Mouse (Mus musculus) heart, embryonic 15.5 days (tissue): ENCODE data around the gene Meis2. TPM values are rescaled to one million over a fixed set of nuclear protein-coding genes. Genes with fewer than 3 reads are reported as not detected.

Source experiments
- ATAC-seq: fragments of 200-750 bp; cut with Nextera tagmentation; replicated peaks from 2 replicates; pipeline ENCODE4 v1.8.0; 2017; ENCODE audit warnings: low read depth, moderate TSS enrichment; ENCODE audit not compliant: insufficient number of reproducible peaks, insufficient read depth, low FRiP score
- H3K27ac ChIP-seq: fragments of 300-500 bp; sonication (generic); 2 replicates; pipeline ENCODE4 v1.5.1; 2015; ENCODE audit warnings: mild to moderate bottlenecking, inconsistent platforms
- H3K27me3 ChIP-seq: fragments of 300-500 bp; sonication (generic); 2 replicates; pipeline ENCODE4 v1.6.1; 2015; ENCODE audit warnings: inconsistent platforms
- H3K36me3 ChIP-seq: fragments of 300-500 bp; sonication (generic); 2 replicates; pipeline ENCODE4 v1.6.1; 2015; ENCODE audit warnings: mild to moderate bottlenecking, inconsistent platforms
- H3K4me1 ChIP-seq: fragments of 300-500 bp; sonication (generic); replicated peaks from 2 replicates; pipeline ENCODE4 v1.6.1; 2015; ENCODE audit warnings: inconsistent platforms
- H3K4me2 ChIP-seq: fragments of 300-500 bp; sonication (generic); 2 replicates; pipeline ENCODE4 v1.6.1; 2015; ENCODE audit warnings: inconsistent platforms, mild to moderate bottlenecking, moderate library complexity
- H3K4me3 ChIP-seq: fragments of 300-500 bp; sonication (generic); 2 replicates; pipeline ENCODE4 v1.5.1; 2015; ENCODE audit warnings: mild to moderate bottlenecking, inconsistent platforms
- H3K9ac ChIP-seq: fragments of 300-500 bp; sonication (generic); 2 replicates; pipeline ENCODE4 v1.6.1; 2015; ENCODE audit warnings: mild to moderate bottlenecking, inconsistent platforms
- H3K9me3 ChIP-seq: fragments of 300-500 bp; sonication (generic); replicated peaks from 2 replicates; pipeline ENCODE4 v1.6.1; 2016; ENCODE audit warnings: inconsistent platforms
- WGBS: fragments of 180-500 bp; shearing (Covaris S2); methylation state at CpG from one replicate; pipeline ENCODE4 v1.1.7; 2015; ENCODE audit warnings: mixed read lengths; 5-methylcytosine and 5-hydroxymethylcytosine counted together
- polyA plus RNA-seq: library from polyadenylated mRNA; unstranded; fragments of >200 nt; fragmentation: Nextera tagmentation; extraction: Ambion mirVana; gene quantifications from 2 replicates; pipeline ENCODE4 v1.2.1, GENCODE M21; 2015

Meis2 gene
- polyA plus RNA-seq, 1 experiment from 2014 or later: 25.7 TPM

GRCm38 (mm10) chr2:115860600-115861347 is 204.9 kb downstream of the Meis2 start:
- Histone ChIP-seq H3K4me3 (peak overlapping the region; percentile 44), H3K4me1 (peaks cover 22% of the 10 kb centered on the region), H3K4me2 (peak overlapping the region; percentile 81), H3K9me3 (no peaks in the 10 kb centered on the region), H3K36me3 (peaks cover 11% of the 10 kb centered on the region; the same call in 1 of the 2 replicates), H3K9ac (peak overlapping the region; percentile 36; the same call in 1 of the 2 replicates), H3K27ac (peak overlapping the region; percentile 41), H3K27me3 (no peaks in the 10 kb centered on the region)
- 7% methylated on average over 25 of the region's 25 CpGs for WGBS
- peak; percentile 44; the same call in 1 of the 2 replicates for ATAC-seq

- no peak for ATAC-seq
- peaks cover 11% of the 10 kb centered on the region; the same call in 1 of the 2 replicates for H3K36me3 ChIP-seq
- H3K27me3 ChIP-seq: no peaks in the 10 kb centered on the region
- H3K4me3 ChIP-seq: peak overlapping the region; percentile 44
- H3K27ac ChIP-seq: peak overlapping the region; percentile 41
- H3K9me3 ChIP-seq: no peaks in the 10 kb centered on the region
- peak overlapping the region; percentile 81 for H3K4me2 ChIP-seq
- peak overlapping the region; percentile 36 for H3K9ac ChIP-seq
- WGBS: 5% methylated on average over 15 of the region's 15 CpGs
- peaks cover 22% of the 10 kb centered on the region for H3K4me1 ChIP-seq
These were observed 205.5 kb downstream of the Meis2 start for GRCm38 (mm10) chr2:115860141-115860480.

GRCm38 (mm10) chr2:115859371-115860140 is 206.1 kb downstream of the Meis2 start:
- H3K36me3 ChIP-seq: peaks cover 11% of the 10 kb centered on the region; the same call in 1 of the 2 replicates
- ATAC-seq: peak; percentile 57
- peak overlapping the region; percentile 81 for H3K4me2 ChIP-seq
- H3K4me1 ChIP-seq: peaks cover 27% of the 10 kb centered on the region
- 4% methylated on average over 27 of the region's 27 CpGs for WGBS
- H3K27me3 ChIP-seq: peaks cover 1% of the 10 kb centered on the region; the same call in 1 of the 2 replicates
- no peaks in the 10 kb centered on the region for H3K9me3 ChIP-seq
- H3K27ac ChIP-seq: peak overlapping the region; percentile 22
- peak overlapping the region; percentile 44 for H3K4me3 ChIP-seq
- peak overlapping the region; percentile 36 for H3K9ac ChIP-seq

- no peak overlapping the region for H3K9ac ChIP-seq
- no peak overlapping the region for H3K27ac ChIP-seq
- peaks cover 7% of the 10 kb centered on the region; the same call in 1 of the 2 replicates for H3K27me3 ChIP-seq
- peaks cover 7% of the 10 kb centered on the region; the same call in 1 of the 2 replicates for H3K36me3 ChIP-seq
- peaks cover 29% of the 10 kb centered on the region for H3K4me1 ChIP-seq
- H3K9me3 ChIP-seq: no peaks in the 10 kb centered on the region
- peak overlapping the region; percentile 81 for H3K4me2 ChIP-seq
- no peak for ATAC-seq
- WGBS: 15% methylated on average over 10 of the region's 10 CpGs
- H3K4me3 ChIP-seq: peak overlapping the region; percentile 44
These were observed 206.7 kb downstream of the Meis2 start for GRCm38 (mm10) chr2:115858927-115859326.

- Histone ChIP-seq H3K9me3 (no peaks in the 10 kb centered on the region), H3K9ac (no peak overlapping the region), H3K27ac (no peak overlapping the region), H3K4me2 (peak overlapping the region; percentile 81; the same call in 1 of the 2 replicates), H3K4me3 (no peak overlapping the region), H3K4me1 (peaks cover 29% of the 10 kb centered on the region), H3K36me3 (peaks cover under 1% of the 10 kb centered on the region; the same call in 1 of the 2 replicates), H3K27me3 (peaks cover 14% of the 10 kb centered on the region; the same call in 1 of the 2 replicates)
- ATAC-seq: no peak
- 36% methylated on average over 8 of the region's 8 CpGs for WGBS
These were observed 207.4 kb downstream of the Meis2 start for GRCm38 (mm10) chr2:115858246-115858645.

- Histone ChIP-seq H3K27me3 (peaks cover 22% of the 10 kb centered on the region), H3K9ac (no peak overlapping the region), H3K4me3 (no peak overlapping the region), H3K9me3 (no peaks in the 10 kb centered on the region), H3K36me3 (no peaks in the 10 kb centered on the region), H3K4me2 (no peak overlapping the region), H3K4me1 (peaks cover 35% of the 10 kb centered on the region), H3K27ac (no peak overlapping the region)
- ATAC-seq: no peak
- WGBS: 47% methylated on average over 11 of the region's 11 CpGs
These were observed 208.2 kb downstream of the Meis2 start for GRCm38 (mm10) chr2:115857123-115858080.

- peak overlapping the region; percentile 47 for H3K4me3 ChIP-seq
- H3K27me3 ChIP-seq: peaks cover 26% of the 10 kb centered on the region
- no peak for ATAC-seq
- no peaks in the 10 kb centered on the region for H3K9me3 ChIP-seq
- peaks cover 36% of the 10 kb centered on the region for H3K4me1 ChIP-seq
- H3K27ac ChIP-seq: no peak overlapping the region
- H3K4me2 ChIP-seq: peak overlapping the region; percentile 70
- H3K9ac ChIP-seq: peak overlapping the region; percentile 15; the same call in 1 of the 2 replicates
- 11% methylated on average over 13 of the region's 13 CpGs for WGBS
- H3K36me3 ChIP-seq: no peaks in the 10 kb centered on the region
These were observed 209.1 kb downstream of the Meis2 start for GRCm38 (mm10) chr2:115856401-115857073.

- H3K4me3 ChIP-seq: peak overlapping the region; percentile 47
- no peaks in the 10 kb centered on the region for H3K9me3 ChIP-seq
- peaks cover 34% of the 10 kb centered on the region for H3K4me1 ChIP-seq
- ATAC-seq: peak; percentile 78
- H3K27me3 ChIP-seq: peaks cover 30% of the 10 kb centered on the region
- H3K27ac ChIP-seq: no peak overlapping the region
- peak overlapping the region; percentile 70 for H3K4me2 ChIP-seq
- no peaks in the 10 kb centered on the region for H3K36me3 ChIP-seq
- WGBS: under 1% methylated on average over 33 of the region's 33 CpGs
- H3K9ac ChIP-seq: peak overlapping the region; percentile 15; the same call in 1 of the 2 replicates
These were observed 209.9 kb downstream of the Meis2 start for GRCm38 (mm10) chr2:115855511-115856400.

GRCm38 (mm10) chr2:115854828-115855311 is 210.8 kb downstream of the Meis2 start:
- peak overlapping the region; percentile 41 for H3K9ac ChIP-seq
- peak overlapping the region; percentile 70 for H3K4me2 ChIP-seq
- H3K36me3 ChIP-seq: no peaks in the 10 kb centered on the region
- peaks cover 30% of the 10 kb centered on the region for H3K27me3 ChIP-seq
- WGBS: 8% methylated on average over 25 of the region's 25 CpGs
- H3K27ac ChIP-seq: no peak overlapping the region; the same call in 1 of the 2 replicates
- H3K4me1 ChIP-seq: peaks cover 27% of the 10 kb centered on the region
- ATAC-seq: no peak
- H3K9me3 ChIP-seq: no peaks in the 10 kb centered on the region
- peak overlapping the region; percentile 41 for H3K4me3 ChIP-seq
